Mouse (Mus musculus) kidney, embryonic 16.5 days (tissue): ENCODE data around the gene Sacs. TPM values are rescaled to one million over a fixed set of nuclear protein-coding genes. Genes with fewer than 3 reads are reported as not detected.

Source experiments
- ATAC-seq: fragments of 200-750 bp; cut with Nextera tagmentation; 2 replicates; pipeline ENCODE4 v1.8.0; 2017; ENCODE audit warnings: moderate TSS enrichment; ENCODE audit not compliant: low FRiP score, low TSS enrichment
- H3K27ac ChIP-seq: fragments of 300-500 bp; sonication (generic); 2 replicates; pipeline ENCODE4 v1.5.1; 2014; ENCODE audit warnings: low read length
- H3K27me3 ChIP-seq: fragments of 300-500 bp; sonication (generic); 2 replicates; pipeline ENCODE4 v1.6.1; 2014; ENCODE audit warnings: low read length, control low read depth, mixed read lengths; ENCODE audit not compliant: insufficient read depth
- H3K36me3 ChIP-seq: fragments of 300-500 bp; sonication (generic); 2 replicates; pipeline ENCODE4 v1.6.1; 2014; ENCODE audit warnings: low read length, control low read depth, mixed read lengths; ENCODE audit not compliant: insufficient read depth
- H3K4me1 ChIP-seq: fragments of 300-500 bp; sonication (generic); 2 replicates; pipeline ENCODE4 v1.6.1; 2014; ENCODE audit warnings: low read length, control low read depth, mixed read lengths; ENCODE audit not compliant: insufficient read depth
- H3K4me2 ChIP-seq: fragments of 300-500 bp; sonication (generic); replicated peaks from 2 replicates; pipeline ENCODE4 v1.6.1; 2014; ENCODE audit warnings: low read depth, low read length
- H3K4me3 ChIP-seq: fragments of 300-500 bp; sonication (generic); 2 replicates; pipeline ENCODE4 v1.5.1; 2014; ENCODE audit warnings: mild to moderate bottlenecking, low read length
- H3K9ac ChIP-seq: fragments of 300-500 bp; sonication (generic); replicated peaks from 2 replicates; pipeline ENCODE4 v1.6.1; 2014; ENCODE audit warnings: low read length
- H3K9me3 ChIP-seq: fragments of 300-500 bp; sonication (generic); 2 replicates; pipeline ENCODE4 v1.6.1; 2016; ENCODE audit warnings: low read length, control low read depth
- WGBS: fragments of 180-500 bp; shearing (Covaris S2); extraction: QIAGEN DNeasy Blood & Tissue Kit; methylation state at CpG from one replicate; pipeline ENCODE4 v1.1.7; 2014; 5-methylcytosine and 5-hydroxymethylcytosine counted together
- polyA plus RNA-seq: library from polyadenylated mRNA; unstranded; fragments of >200 nt; fragmentation: Nextera tagmentation; extraction: Ambion mirVana; gene quantifications from 2 replicates; pipeline ENCODE4 v1.2.1, GENCODE M21; 2015

The Sacs gene
- polyA plus RNA-seq, 1 experiment from 2014 or later: 1.5 TPM

GRCm38 (mm10) chr14:61191904-61192303 is 53.6 kb downstream of the Sacs start:
- ATAC-seq: no peak
- H3K4me1 ChIP-seq: no peaks in the 10 kb centered on the region
- H3K36me3 ChIP-seq: 0 out of 2 replicates have a peak, but pooled peaks cover 1% of the 10 kb centered on the region
- no peak overlapping the region for H3K4me2 ChIP-seq
- no peak overlapping the region for H3K27ac ChIP-seq
- no peak overlapping the region for H3K4me3 ChIP-seq
- H3K9ac ChIP-seq: no peak overlapping the region
- H3K27me3 ChIP-seq: no peaks in the 10 kb centered on the region
- no peaks in the 10 kb centered on the region for H3K9me3 ChIP-seq
- 92% methylated on average over 7 of the region's 7 CpGs for WGBS

- Histone ChIP-seq H3K9me3 (no peaks in the 10 kb centered on the region), H3K27me3 (no peaks in the 10 kb centered on the region), H3K4me3 (no peak overlapping the region), H3K36me3 (0 out of 2 replicates have a peak, but pooled peaks cover 4% of the 10 kb centered on the region), H3K27ac (no peak overlapping the region), H3K4me1 (no peaks in the 10 kb centered on the region), H3K9ac (no peak overlapping the region), H3K4me2 (no peak overlapping the region)
- WGBS: 84% methylated on average over 10 of the region's 10 CpGs
- ATAC-seq: no peak
Measured at GRCm38 (mm10) chr14:61192326-61192725, 54.1 kb downstream of the Sacs start.

- WGBS: 90% methylated on average over 4 of the region's 4 CpGs
- H3K4me3 ChIP-seq: no peak overlapping the region
- H3K9ac ChIP-seq: no peak overlapping the region
Measured at GRCm38 (mm10) chr14:61194416-61194815, 56.2 kb downstream of the Sacs start.

GRCm38 (mm10) chr14:61210111-61210510 is 71.9 kb downstream of the Sacs start:
- no peaks in the 10 kb centered on the region for H3K9me3 ChIP-seq
- no peak overlapping the region for H3K9ac ChIP-seq
- 94% methylated on average over 5 of the region's 5 CpGs for WGBS
- no peak overlapping the region for H3K27ac ChIP-seq
- ATAC-seq: no peak
- no peaks in the 10 kb centered on the region for H3K27me3 ChIP-seq
- peaks cover 18% of the 10 kb centered on the region for H3K36me3 ChIP-seq
- no peak overlapping the region for H3K4me2 ChIP-seq
- no peak overlapping the region for H3K4me3 ChIP-seq
- H3K4me1 ChIP-seq: no peaks in the 10 kb centered on the region

More at GRCm38 (mm10) chr14:61194416-61194815, 56.2 kb downstream of the Sacs start:
- H3K36me3 ChIP-seq: peaks cover 8% of the 10 kb centered on the region; the same call in 1 of the 2 replicates
- no peak for ATAC-seq
- no peaks in the 10 kb centered on the region for H3K9me3 ChIP-seq
- no peak overlapping the region for H3K27ac ChIP-seq
- H3K27me3 ChIP-seq: no peaks in the 10 kb centered on the region
- H3K4me2 ChIP-seq: no peak overlapping the region
- no peaks in the 10 kb centered on the region for H3K4me1 ChIP-seq

GRCm38 (mm10) chr14:61211754-61212153 is 73.5 kb downstream of the Sacs start:
- Histone ChIP-seq H3K9me3 (no peaks in the 10 kb centered on the region), H3K36me3 (0 out of 2 replicates have a peak, but pooled peaks cover 8% of the 10 kb centered on the region), H3K27ac (no peak overlapping the region), H3K4me2 (no peak overlapping the region), H3K4me1 (no peaks in the 10 kb centered on the region), H3K9ac (no peak overlapping the region), H3K4me3 (no peak overlapping the region), H3K27me3 (no peaks in the 10 kb centered on the region)
- WGBS: 87% methylated on average over 6 of the region's 6 CpGs
- ATAC-seq: no peak

- H3K9ac ChIP-seq: no peak overlapping the region
- 77% methylated on average over 5 of the region's 5 CpGs for WGBS
- no peak overlapping the region for H3K4me2 ChIP-seq
- no peaks in the 10 kb centered on the region for H3K36me3 ChIP-seq
- 0 out of 2 replicates have a peak, but pooled peaks cover 4% of the 10 kb centered on the region for H3K9me3 ChIP-seq
- no peaks in the 10 kb centered on the region for H3K4me1 ChIP-seq
- H3K4me3 ChIP-seq: no peak overlapping the region
- H3K27ac ChIP-seq: no peak overlapping the region
- no peak for ATAC-seq
- H3K27me3 ChIP-seq: no peaks in the 10 kb centered on the region
Measured at GRCm38 (mm10) chr14:61221166-61221565, 82.9 kb downstream of the Sacs start.

- H3K27ac ChIP-seq: no peak overlapping the region
- ATAC-seq: no peak
Measured at GRCm38 (mm10) chr14:61222506-61222905, 84.2 kb downstream of the Sacs start.

GRCm38 (mm10) chr14:61223740-61224139 is 85.5 kb downstream of the Sacs start:
- Histone ChIP-seq H3K4me1 (no peaks in the 10 kb centered on the region), H3K9me3 (0 out of 2 replicates have a peak, but pooled peaks cover 4% of the 10 kb centered on the region), H3K36me3 (no peaks in the 10 kb centered on the region), H3K9ac (no peak overlapping the region), H3K4me2 (no peak overlapping the region), H3K27me3 (no peaks in the 10 kb centered on the region), H3K4me3 (no peak overlapping the region), H3K27ac (no peak overlapping the region)
- WGBS: 59% methylated on average over 4 of the region's 4 CpGs
- no peak for ATAC-seq

More at GRCm38 (mm10) chr14:61222506-61222905, 84.2 kb downstream of the Sacs start:
- Histone ChIP-seq H3K4me3 (no peak overlapping the region), H3K4me1 (no peaks in the 10 kb centered on the region), H3K9me3 (0 out of 2 replicates have a peak, but pooled peaks cover 4% of the 10 kb centered on the region), H3K9ac (no peak overlapping the region), H3K36me3 (no peaks in the 10 kb centered on the region), H3K27me3 (no peaks in the 10 kb centered on the region), H3K4me2 (no peak overlapping the region)
- WGBS: 20% methylated on average over 6 of the region's 6 CpGs

GRCm38 (mm10) chr14:61224387-61225077 is 86.3 kb downstream of the Sacs start:
- H3K27ac ChIP-seq: no peak overlapping the region
- no peak overlapping the region for H3K4me3 ChIP-seq
- no peaks in the 10 kb centered on the region for H3K4me1 ChIP-seq
- WGBS: 79% methylated on average over 5 of the region's 5 CpGs
- no peak for ATAC-seq
- H3K9me3 ChIP-seq: no peaks in the 10 kb centered on the region
- no peak overlapping the region for H3K9ac ChIP-seq
- no peaks in the 10 kb centered on the region for H3K36me3 ChIP-seq
- no peaks in the 10 kb centered on the region for H3K27me3 ChIP-seq
- no peak overlapping the region for H3K4me2 ChIP-seq

GRCm38 (mm10) chr14:61226151-61226550 is 87.9 kb downstream of the Sacs start:
- no peak overlapping the region for H3K4me3 ChIP-seq
- no peaks in the 10 kb centered on the region for H3K36me3 ChIP-seq
- 88% methylated on average over 1 of the region's 1 CpGs for WGBS
- ATAC-seq: no peak
- H3K9me3 ChIP-seq: no peaks in the 10 kb centered on the region
- H3K4me1 ChIP-seq: no peaks in the 10 kb centered on the region
- H3K4me2 ChIP-seq: no peak overlapping the region
- no peak overlapping the region for H3K27ac ChIP-seq
- no peak overlapping the region for H3K9ac ChIP-seq
- no peaks in the 10 kb centered on the region for H3K27me3 ChIP-seq
